Mouse (Mus musculus) liver, postnatal 0 days (tissue): ENCODE measurements around the gene Rgs6.

Source experiments
- CTCF ChIP-seq: sonication (generic); IDR thresholded peaks from 2 replicates; pipeline ENCODE4 v1.5.1; 2016; ENCODE audit warnings: antibody characterized with exemption, low read depth
- EP300 ChIP-seq: IDR thresholded peaks from 2 replicates; pipeline ENCODE4 v1.6.1; 2016; ENCODE audit warnings: antibody characterized with exemption, low read depth, mild to moderate bottlenecking

DNA sequence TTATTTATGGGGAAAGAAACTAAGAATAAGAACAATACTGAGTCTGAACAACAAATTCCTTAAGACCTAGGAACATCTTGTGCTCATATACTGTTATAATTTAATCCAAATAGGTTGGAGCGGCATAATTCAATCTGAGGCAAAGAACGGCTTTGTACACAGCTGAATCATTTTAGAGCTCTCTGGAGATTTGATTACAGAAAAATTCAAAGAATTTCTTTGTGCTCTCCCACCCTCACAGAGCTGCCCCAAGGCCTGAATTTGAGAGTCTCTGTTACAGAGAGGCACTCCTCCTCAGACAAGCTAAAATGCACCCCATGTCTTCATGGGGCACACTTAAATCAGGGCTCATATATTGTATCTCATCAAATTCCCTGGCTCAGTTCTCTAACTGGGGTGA lies 332.1 kb downstream of the Rgs6 start:
- TF ChIP-seq CTCF (no peak), EP300 (no peak)
